Mouse (Mus musculus) brain, adult 2 months (tissue): Measurements from ENCODE around the gene Myo15b.

Experiments
- DNase-seq: peaks from one replicate; pipeline ENCODE4 v3.0.0; 2011; ENCODE audit warnings: low read depth, low spot score

Myo15b gene

GRCm38 (mm10) chr11:115902831-115903230, 44.6 kb downstream of the Myo15b start:
- DNase-seq = peak; percentile 21

GRCm38 (mm10) chr11:115903384-115904230, 45.4 kb downstream of the Myo15b start:
- DNase-seq = no peak

GRCm38 (mm10) chr11:115904231-115904955, 46.2 kb downstream of the Myo15b start:
- DNase-seq = peak; percentile 16

- peak; percentile 50 for DNase-seq
Measured at GRCm38 (mm10) chr11:115904956-115905790, 47.0 kb downstream of the Myo15b start.

GRCm38 (mm10) chr11:115906116-115906515, 47.9 kb downstream of the Myo15b start:
- no peak for DNase-seq

- no peak for DNase-seq
Measured at GRCm38 (mm10) chr11:115906521-115906920, 48.3 kb downstream of the Myo15b start.

- no peak for DNase-seq
Measured at GRCm38 (mm10) chr11:115911134-115911561, 52.9 kb downstream of the Myo15b start.

GRCm38 (mm10) chr11:115911632-115912376, 53.6 kb downstream of the Myo15b start, which contains the start of gene Smim6:
Gene Smim6, plus strand, starts transcription at chr11:115912017.
- DNase-seq = no peak

GRCm38 (mm10) chr11:115916579-115916978, 58.4 kb downstream of the Myo15b start:
- no peak for DNase-seq

GRCm38 (mm10) chr11:115918637-115919036, 60.4 kb downstream of the Myo15b start:
- DNase-seq = no peak

GRCm38 (mm10) chr11:115919073-115919472, 60.9 kb downstream of the Myo15b start:
- DNase-seq = no peak

GRCm38 (mm10) chr11:115920110-115920818, 62.1 kb downstream of the Myo15b start:
- DNase-seq = peak; percentile 79

GRCm38 (mm10) chr11:115921986-115922385, 63.8 kb downstream of the Myo15b start:
- DNase-seq = no peak

GRCm38 (mm10) chr11:115929031-115929430, 70.8 kb downstream of the Myo15b start:
- DNase-seq = no peak

GRCm38 (mm10) chr11:115929818-115930217, 71.6 kb downstream of the Myo15b start:
- DNase-seq = no peak

- DNase-seq = no peak
Measured at GRCm38 (mm10) chr11:115931235-115931634, 73.0 kb downstream of the Myo15b start.

GRCm38 (mm10) chr11:115933108-115933746, 75.0 kb downstream of the Myo15b start, which contains the start of the genes Sap30bp and Recql5:
Gene Sap30bp, plus strand, starts transcription at chr11:115933282.
Gene Recql5, minus strand, starts transcription at chr11:115933477.
- peak; percentile 100 for DNase-seq

- no peak for DNase-seq
Measured at GRCm38 (mm10) chr11:115933747-115934110, 75.5 kb downstream of the Myo15b start.

- peak; percentile 85 for DNase-seq
Measured at GRCm38 (mm10) chr11:115939690-115940329, 81.6 kb downstream of the Myo15b start.
